ENCODE assay signal across 29 mouse cellular contexts in genomic region chr10:17295157-17295556, GRCm38 (mm10).
A peak's percentile ranks its signal among the peaks of the same experiment; 100 is the strongest.
DNase-seq lines count a peak whose midpoint lies in the region; ATAC-seq and TF ChIP-seq lines count a peak whose summit lies in the region.
"Had no signal": no experiment of that assay in that cellular context is flagged by ENCODE, and none has a peak within 500 bp of the region (broad histone marks: within the 10 kb centered on the region; RNA-seq: fewer than 3 reads in every experiment).

No protein-coding gene starts in this region.

- peak; percentile 37 to 48; a peak in 1 of 4 replicates for ATAC-seq in hematopoietic stem cell, adult 5-6 weeks (replicated peaks in 1 of 2; ENCODE audit: insufficient read depth in 1 of 2, low FRiP score in 2 of 2, low TSS enrichment in 1 of 2, low read depth in 1 of 2, poor library complexity in 2 of 2, severe bottlenecking in 2 of 2)
- ATAC-seq in megakaryocyte progenitor cell, adult 5-6 weeks (replicated peaks; ENCODE audit: poor library complexity): peak; percentile 52
- ATAC-seq in intestine, postnatal 0 days: no peak
- ATAC-seq: CD4-positive, CD25-positive, alpha-beta regulatory T cell, adult 4 months; forebrain, embryonic 15.5 days; hindbrain, embryonic 16.5 days; intestine, embryonic 15.5 days; Patski had no signal

- no peak for TF ChIP-seq RAD21 in MEL (IDR thresholded peaks at IDR 0.05; ENCODE audit: low read depth, low read length)

- H3K27me3 ChIP-seq in MEL (ENCODE audit: control insufficient read depth in 1 of 2, insufficient read depth in 2 of 2, low read length in 2 of 2): no peaks in the 10 kb centered on the region
- H3K27me3 ChIP-seq in intestine, postnatal 0 days (replicated peaks; ENCODE audit: control insufficient read depth, insufficient read depth, low read length): no peaks in the 10 kb centered on the region
- H3K27me3 ChIP-seq: embryonic facial prominence, embryonic 13.5 days; forebrain, embryonic 12.5 days; forebrain, embryonic 15.5 days; heart, embryonic 13.5 days; hindbrain, embryonic 13.5 days; intestine, embryonic 15.5 days; Patski had no signal

- WGBS in intestine, postnatal 0 days: 70% methylated on average over 3 of the region's 3 CpGs

- H3K4me1 ChIP-seq in MEL (ENCODE audit: control insufficient read depth in 1 of 2, insufficient read depth in 2 of 2, low read length in 2 of 2): peaks cover 3 to 9% of the 10 kb centered on the region in 2 experiments; a peak in 3 of 4 replicates
- H3K4me1 ChIP-seq in intestine, postnatal 0 days (replicated peaks; ENCODE audit: control insufficient read depth, insufficient read depth, low read length): 0 out of 2 replicates have a peak, but pooled peaks cover 6% of the 10 kb centered on the region
- H3K4me1 ChIP-seq: embryonic facial prominence, embryonic 13.5 days; forebrain, embryonic 12.5 days; forebrain, embryonic 15.5 days had no signal

- H3K4me3 ChIP-seq in MEL (ENCODE audit: control insufficient read depth in 1 of 2, insufficient read depth in 1 of 2, low read depth in 2 of 2, low read length in 2 of 2): peak overlapping the region; percentile 20 to 43; a peak in 3 of 4 replicates
- no peak overlapping the region for H3K4me3 ChIP-seq in intestine, postnatal 0 days (ENCODE audit: low read depth, low read length)
- H3K4me3 ChIP-seq: embryonic facial prominence, embryonic 10.5 days; embryonic facial prominence, embryonic 13.5 days; erythroblast, embryonic 14.5 days; forebrain, embryonic 12.5 days; forebrain, embryonic 15.5 days; heart, adult 2 months; heart, embryonic 10.5 days; heart, embryonic 13.5 days; hindbrain, embryonic 10.5 days; hindbrain, embryonic 13.5 days; intestine, embryonic 15.5 days had no signal

- peaks cover 0 to 11% of the 10 kb centered on the region in 2 experiments; a peak in 2 of 4 replicates for H3K36me3 ChIP-seq in MEL (ENCODE audit: control insufficient read depth in 1 of 2, insufficient read depth in 2 of 2, low read length in 2 of 2)
- no peaks in the 10 kb centered on the region for H3K36me3 ChIP-seq in intestine, postnatal 0 days (ENCODE audit: control insufficient read depth, insufficient read depth)
- H3K36me3 ChIP-seq: embryonic facial prominence, embryonic 10.5 days; embryonic facial prominence, embryonic 13.5 days; forebrain, embryonic 12.5 days; forebrain, embryonic 15.5 days; heart, embryonic 10.5 days; heart, embryonic 13.5 days; hindbrain, embryonic 10.5 days; hindbrain, embryonic 13.5 days; intestine, embryonic 15.5 days had no signal

- TF ChIP-seq CTCF in MEL (IDR thresholded peaks at IDR 0.05 in 2 of 3, conservative IDR thresholded peaks at IDR 0.05 in 1 of 3; ENCODE audit: control insufficient read depth in 1 of 3, insufficient read depth in 1 of 3, low read depth in 2 of 3, low read length in 3 of 3, poor library complexity in 1 of 3, severe bottlenecking in 1 of 3): no peak
- no peak for TF ChIP-seq CTCF in intestine, postnatal 0 days (IDR thresholded peaks at IDR 0.05; ENCODE audit: low read depth)

- H3K4me2 ChIP-seq in intestine, postnatal 0 days (replicated peaks; ENCODE audit: low read depth): no peak overlapping the region
- H3K4me2 ChIP-seq: embryonic facial prominence, embryonic 13.5 days; forebrain, embryonic 12.5 days; forebrain, embryonic 15.5 days; heart, embryonic 13.5 days; hindbrain, embryonic 13.5 days; intestine, embryonic 15.5 days had no signal

- peak; percentile 53 for DNase-seq in 416B (ENCODE audit: low read depth)
- peak; percentile 25 for DNase-seq in MEL (ENCODE audit: low read depth, low spot score)
- DNase-seq in cerebellum, postnatal 36 days: no peak
- DNase-seq in lung, postnatal 36 days: no peak
- DNase-seq: adrenal gland, postnatal 10 days; cerebellum, adult 11 months; cerebellum, adult 8-10 months; cerebellum, postnatal 14 days; embryo, embryonic 11 days; gastrocnemius, postnatal 10 days; heart, adult 2 months; heart, postnatal 14 days; kidney, adult 18-20 months had no signal

- no peak for TF ChIP-seq POLR2A in MEL (IDR thresholded peaks at IDR 0.05; ENCODE audit: control insufficient read depth in 1 of 2, insufficient read depth in 1 of 2, low read depth in 1 of 2, low read length in 2 of 2, poor library complexity in 1 of 2)

- no peak overlapping the region for H3K27ac ChIP-seq in MEL (ENCODE audit: control insufficient read depth, low read depth, low read length)
- no peak overlapping the region for H3K27ac ChIP-seq in intestine, postnatal 0 days (ENCODE audit: low read depth, low read length)
- H3K27ac ChIP-seq: embryonic facial prominence, embryonic 10.5 days; embryonic facial prominence, embryonic 13.5 days; forebrain, embryonic 12.5 days; forebrain, embryonic 15.5 days; heart, adult 2 months; heart, embryonic 10.5 days; heart, embryonic 13.5 days; hindbrain, embryonic 10.5 days; hindbrain, embryonic 13.5 days; intestine, embryonic 15.5 days had no signal

- no peaks in the 10 kb centered on the region for H3K79me2 ChIP-seq in MEL (ENCODE audit: control insufficient read depth, insufficient read depth, low read length, poor library complexity)

- TF ChIP-seq EP300 in MEL (IDR thresholded peaks at IDR 0.05; ENCODE audit: low read depth in 1 of 2, low read length in 2 of 2): peak; percentile 27 to 40; a peak in 3 of 4 replicates

- H3K9me3 ChIP-seq in MEL (replicated peaks; ENCODE audit: insufficient read depth, low read length): no peaks in the 10 kb centered on the region
- H3K9me3 ChIP-seq in intestine, postnatal 0 days (ENCODE audit: control insufficient read depth): no peaks in the 10 kb centered on the region
- H3K9me3 ChIP-seq: embryonic facial prominence, embryonic 10.5 days; embryonic facial prominence, embryonic 13.5 days; forebrain, embryonic 12.5 days; forebrain, embryonic 15.5 days; heart, embryonic 10.5 days; heart, embryonic 13.5 days; hindbrain, embryonic 10.5 days; hindbrain, embryonic 13.5 days; intestine, embryonic 15.5 days had no signal

- no peak overlapping the region for H3K9ac ChIP-seq in MEL (ENCODE audit: control insufficient read depth, low read depth, low read length, poor library complexity, severe bottlenecking)
- no peak overlapping the region for H3K9ac ChIP-seq in intestine, postnatal 0 days (ENCODE audit: low read depth, low read length)
- H3K9ac ChIP-seq: embryonic facial prominence, embryonic 13.5 days; forebrain, embryonic 12.5 days; forebrain, embryonic 15.5 days; heart, embryonic 13.5 days; hindbrain, embryonic 13.5 days; intestine, embryonic 15.5 days had no signal

TF ChIP-seq in MEL, 35 proteins besides CTCF, POLR2A, EP300 and RAD21:
- TF ChIP-seq GATA1 (IDR thresholded peaks at IDR 0.05; ENCODE audit: low read depth, low read length) (peak; percentile 70), MAZ (IDR thresholded peaks at IDR 0.05; ENCODE audit: low read depth, low read length) (no peak), RCOR1 (IDR thresholded peaks at IDR 0.05; ENCODE audit: low read depth, low read length) (0 out of 2 replicates have a peak, but pooled peaks have one; percentile 31)

Comparison
In these comparisons a context has a peak if more than half of its experiments do, and no peak if none do; other contexts are left out.
1. DNase-seq: peak in 416B (single experiment) and MEL (single experiment); none in cerebellum, postnatal 36 days (0 of 2) and lung, postnatal 36 days (single experiment).